Mouse (Mus musculus) liver, adult (tissue): Measurements from ENCODE around the gene Dnah1.

Source experiments
- GATA4 ChIP-seq: IDR thresholded peaks from 2 replicates; pipeline ENCODE4 v1.6.1; 2014; ENCODE audit warnings: mild to moderate bottlenecking, low read length; ENCODE audit not compliant: insufficient replicate concordance

Gene Dnah1

GRCm38 (mm10) chr14:31260374-31260773 lies 63.3 kb downstream of the Dnah1 start:
- no peak for TF ChIP-seq GATA4

GRCm38 (mm10) chr14:31258476-31259050 lies 65.1 kb downstream of the Dnah1 start:
- no peak for TF ChIP-seq GATA4

- TF ChIP-seq GATA4: no peak
Observed at GRCm38 (mm10) chr14:31252091-31252490, 71.6 kb downstream of the Dnah1 start.

GRCm38 (mm10) chr14:31251626-31252025 lies 72.1 kb downstream of the Dnah1 start:
- no peak for TF ChIP-seq GATA4

- no peak; the same call in 1 of the 2 replicates for TF ChIP-seq GATA4
Observed at GRCm38 (mm10) chr14:31251084-31251604, 72.6 kb downstream of the Dnah1 start, which contains the start of the genes Phf7 and Bap1. Gene Phf7, minus strand, starts transcription at chr14:31251317. Gene Bap1, plus strand, starts transcription at chr14:31251450.

- no peak for TF ChIP-seq GATA4
Observed at GRCm38 (mm10) chr14:31250222-31251083, 73.2 kb downstream of the Dnah1 start.

GRCm38 (mm10) chr14:31248396-31248795 lies 75.3 kb downstream of the Dnah1 start:
- no peak for TF ChIP-seq GATA4

GRCm38 (mm10) chr14:31245946-31246345 lies 77.8 kb downstream of the Dnah1 start:
- no peak for TF ChIP-seq GATA4

GRCm38 (mm10) chr14:31244777-31245176 lies 78.9 kb downstream of the Dnah1 start:
- TF ChIP-seq GATA4: no peak

- no peak for TF ChIP-seq GATA4
Observed at GRCm38 (mm10) chr14:31240528-31240927, 83.2 kb downstream of the Dnah1 start.

- TF ChIP-seq GATA4: no peak
Observed at GRCm38 (mm10) chr14:31237101-31237882, 86.4 kb downstream of the Dnah1 start.

GRCm38 (mm10) chr14:31233996-31234591 lies 89.6 kb downstream of the Dnah1 start:
- no peak for TF ChIP-seq GATA4

GRCm38 (mm10) chr14:31233070-31233995 lies 90.4 kb downstream of the Dnah1 start:
- no peak for TF ChIP-seq GATA4
